Mouse (Mus musculus) G1E (cell line): ENCODE results near the gene Lmbr1l.

Source experiments
- CTCF ChIP-seq: IDR thresholded peaks from 2 replicates; pipeline ENCODE4 v1.5.1; 2012; ENCODE audit warnings: low read depth, low read length, inconsistent platforms, mixed read lengths
- GATA2 ChIP-seq: IDR thresholded peaks from 2 replicates; pipeline ENCODE4 v1.6.1; 2012; ENCODE audit warnings: low read depth, low read length, inconsistent platforms, borderline replicate concordance
- POLR2AphosphoS5 ChIP-seq: IDR thresholded peaks from 2 replicates; pipeline ENCODE4 v1.6.1; 2012; ENCODE audit warnings: low read depth, low read length, inconsistent platforms; ENCODE audit not compliant: insufficient replicate concordance

GRCm38 (mm10) chr15:98928598-98929240 lies 10.7 kb upstream of the Lmbr1l start:
- no peak for TF ChIP-seq CTCF
- TF ChIP-seq POLR2AphosphoS5 = no peak; the same call in 1 of the 2 replicates
- no peak for TF ChIP-seq GATA2
